Mouse (Mus musculus) heart, embryonic 12.5 days (tissue): Measurements from ENCODE around the gene Etnk2. TPM values are rescaled to one million over a fixed set of nuclear protein-coding genes. Genes with fewer than 3 reads are reported as not detected.

ENCODE experiments used
- ATAC-seq: fragments of 200-750 bp; cut with Nextera tagmentation; 2 replicates; pipeline ENCODE4 v1.8.0; 2017; ENCODE audit warnings: moderate TSS enrichment, moderate library complexity; ENCODE audit not compliant: insufficient number of reproducible peaks, low FRiP score
- H3K27ac ChIP-seq: fragments of 300-500 bp; sonication (generic); 2 replicates; pipeline ENCODE4 v1.5.1; 2016; ENCODE audit warnings: mild to moderate bottlenecking, moderate library complexity; ENCODE audit not compliant: poor library complexity, severe bottlenecking
- H3K27me3 ChIP-seq: fragments of 300-500 bp; sonication (generic); replicated peaks from 2 replicates; pipeline ENCODE4 v1.6.1; 2016; ENCODE audit warnings: mild to moderate bottlenecking, moderate library complexity
- H3K36me3 ChIP-seq: fragments of 300-500 bp; sonication (generic); 2 replicates; pipeline ENCODE4 v1.6.1; 2016; ENCODE audit warnings: mild to moderate bottlenecking, moderate library complexity
- H3K4me1 ChIP-seq: fragments of 300-500 bp; sonication (generic); replicated peaks from 2 replicates; pipeline ENCODE4 v1.6.1; 2016; ENCODE audit warnings: mild to moderate bottlenecking
- H3K4me2 ChIP-seq: fragments of 300-500 bp; sonication (generic); 2 replicates; pipeline ENCODE4 v1.6.1; 2016; ENCODE audit warnings: mild to moderate bottlenecking, moderate library complexity
- H3K4me3 ChIP-seq: fragments of 300-500 bp; sonication (generic); 2 replicates; pipeline ENCODE4 v1.5.1; 2016; ENCODE audit warnings: mild to moderate bottlenecking
- H3K9ac ChIP-seq: fragments of 300-500 bp; sonication (generic); 2 replicates; pipeline ENCODE4 v1.6.1; 2016; ENCODE audit warnings: mild to moderate bottlenecking, moderate library complexity
- H3K9me3 ChIP-seq: fragments of 300-500 bp; sonication (generic); replicated peaks from 2 replicates; pipeline ENCODE4 v1.6.1; 2016; ENCODE audit warnings: mild to moderate bottlenecking, moderate library complexity
- WGBS: fragments of 180-500 bp; shearing (Covaris S2); methylation state at CpG from one replicate; pipeline ENCODE4 v1.1.7; 2016; 5-methylcytosine and 5-hydroxymethylcytosine counted together
- polyA plus RNA-seq: library from polyadenylated mRNA; unstranded; fragments of >200 nt; fragmentation: Nextera tagmentation; extraction: Ambion mirVana; gene quantifications from 2 replicates; pipeline ENCODE4 v1.2.1, GENCODE M21; 2016

Gene Etnk2
- polyA plus RNA-seq, 1 experiment from 2014 or later, result 1.7 TPM

DNA sequence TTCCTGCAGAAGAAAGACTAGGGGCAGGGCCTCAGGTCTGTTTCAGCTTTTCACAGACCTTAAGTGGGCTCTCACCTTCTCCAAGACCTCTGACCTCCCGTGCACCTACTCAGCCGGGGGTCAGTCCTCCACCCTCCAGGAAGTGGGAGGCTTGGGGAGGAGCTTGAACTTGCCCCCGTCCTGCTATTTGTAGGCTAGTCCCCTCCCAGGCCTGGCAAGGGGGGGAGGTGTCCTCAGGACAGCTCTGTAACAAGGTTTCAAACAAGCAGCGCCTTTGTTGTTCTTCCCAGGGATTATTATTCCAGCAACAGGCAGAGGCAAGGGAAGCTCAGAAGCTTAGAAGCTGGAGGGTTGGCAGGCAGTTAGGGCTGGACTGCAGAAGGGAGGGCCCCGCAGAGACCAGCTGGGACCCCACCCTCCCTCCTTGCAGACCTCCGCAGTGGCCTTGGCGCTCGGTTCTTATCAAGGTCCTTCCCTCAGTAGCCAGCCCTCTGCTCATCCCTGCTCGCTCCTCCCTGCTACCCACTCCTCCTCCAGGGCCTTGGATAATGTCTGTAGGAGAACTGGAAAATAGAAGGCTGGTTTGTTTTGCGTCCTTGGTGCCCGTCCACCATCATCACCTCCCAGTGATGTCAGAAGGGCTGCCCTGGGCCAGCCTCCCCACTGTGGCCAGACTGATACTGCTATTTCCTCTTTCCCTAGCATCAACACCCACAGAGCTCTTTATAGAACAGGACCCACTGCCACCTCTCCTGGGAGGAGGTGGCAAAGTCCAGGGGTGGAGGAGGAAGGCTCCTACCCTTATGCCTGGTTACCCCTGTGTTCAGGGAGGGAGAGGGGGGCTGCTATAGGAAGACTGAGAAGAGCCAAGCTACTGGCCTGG is 4.5 kb downstream of the Etnk2 start:
- Histone ChIP-seq H3K4me3 (no peak overlapping the region), H3K9ac (no peak overlapping the region), H3K4me2 (peak overlapping the region; percentile 35), H3K4me1 (peaks cover 52% of the 10 kb centered on the region), H3K27me3 (peaks cover 27% of the 10 kb centered on the region), H3K27ac (no peak overlapping the region), H3K9me3 (no peaks in the 10 kb centered on the region), H3K36me3 (no peaks in the 10 kb centered on the region)
- 6% methylated on average over 8 of the region's 11 CpGs for WGBS
- ATAC-seq, result 0 out of 2 replicates have a peak, but pooled peaks have one; percentile 12

DNA sequence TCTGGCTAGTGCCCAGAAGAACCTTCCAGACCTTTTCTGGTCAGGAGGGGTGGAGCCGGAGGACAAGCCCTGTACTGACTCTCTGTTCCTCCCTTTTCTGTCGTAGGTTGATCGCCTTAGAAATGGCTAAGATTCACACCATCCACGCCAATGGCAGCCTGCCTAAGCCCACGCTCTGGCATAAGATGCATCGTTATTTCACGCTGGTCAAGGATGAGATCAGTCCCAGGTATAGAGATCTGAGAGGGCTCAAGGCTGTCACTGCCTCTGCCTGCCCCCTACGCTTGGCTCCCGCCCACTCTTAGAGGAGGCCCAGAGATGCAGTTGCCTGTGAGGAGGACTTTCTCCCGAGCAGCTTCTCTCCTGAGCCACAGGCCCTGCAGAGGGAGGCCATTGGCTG is 5.3 kb downstream of the Etnk2 start:
- no peak for ATAC-seq
- Histone ChIP-seq H3K27ac (no peak overlapping the region), H3K27me3 (peaks cover 27% of the 10 kb centered on the region), H3K36me3 (no peaks in the 10 kb centered on the region), H3K9me3 (no peaks in the 10 kb centered on the region), H3K4me1 (peaks cover 47% of the 10 kb centered on the region), H3K4me2 (no peak overlapping the region), H3K4me3 (no peak overlapping the region), H3K9ac (no peak overlapping the region)
- 48% methylated on average over 10 of the region's 10 CpGs for WGBS

DNA sequence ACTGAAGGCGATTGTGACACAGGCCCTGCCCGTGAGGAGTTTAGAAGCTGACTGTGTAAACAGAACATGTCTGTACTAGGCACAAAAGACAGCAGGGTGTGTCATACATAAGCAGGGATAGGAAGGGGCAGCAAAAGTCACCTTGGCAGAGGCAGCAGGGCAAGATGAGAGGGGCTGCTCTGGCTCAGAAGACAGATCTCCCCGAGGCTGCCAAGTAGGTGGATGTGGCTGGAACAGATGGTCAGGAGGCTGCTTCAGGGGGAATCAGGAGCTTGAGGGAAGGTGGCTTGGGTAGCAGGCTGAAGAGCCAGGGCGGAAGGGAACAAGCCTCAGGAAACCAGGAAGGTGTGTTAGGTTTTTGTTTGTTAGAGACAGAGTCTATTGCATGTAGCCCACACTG is 7.0 kb downstream of the Etnk2 start:
- ATAC-seq, result no peak
- peaks cover 30% of the 10 kb centered on the region for H3K4me1 ChIP-seq
- H3K4me3 ChIP-seq, result no peak overlapping the region
- peaks cover 10% of the 10 kb centered on the region for H3K27me3 ChIP-seq
- no peaks in the 10 kb centered on the region for H3K36me3 ChIP-seq
- 76% methylated on average over 4 of the region's 4 CpGs for WGBS
- H3K9ac ChIP-seq, result no peak overlapping the region
- no peak overlapping the region for H3K4me2 ChIP-seq
- no peak overlapping the region for H3K27ac ChIP-seq
- no peaks in the 10 kb centered on the region for H3K9me3 ChIP-seq

DNA sequence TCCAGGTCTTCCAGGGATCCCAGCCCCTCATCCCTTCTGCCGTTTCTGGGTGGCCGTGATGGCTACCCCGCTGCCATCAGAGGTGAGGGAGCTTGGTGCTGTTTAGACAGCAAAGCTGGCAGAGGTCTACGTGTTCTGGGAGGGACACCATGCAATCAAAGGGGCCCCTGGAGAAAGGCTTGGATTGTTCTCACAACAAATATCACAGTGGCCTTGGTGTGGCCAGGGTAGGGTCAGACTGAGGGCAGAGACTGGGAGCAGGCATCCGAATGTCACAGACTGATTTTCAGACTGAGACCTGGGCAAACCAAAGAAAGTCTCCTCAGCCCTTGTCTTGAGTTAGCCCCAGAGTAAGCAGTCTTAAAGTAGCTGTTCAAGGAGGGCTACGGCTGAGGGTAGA is 8.1 kb downstream of the Etnk2 start:
- Histone ChIP-seq H3K27ac (no peak overlapping the region), H3K9ac (no peak overlapping the region), H3K4me1 (peaks cover 27% of the 10 kb centered on the region), H3K4me2 (no peak overlapping the region), H3K36me3 (no peaks in the 10 kb centered on the region), H3K4me3 (no peak overlapping the region), H3K27me3 (no peaks in the 10 kb centered on the region; the same call in 1 of the 2 replicates), H3K9me3 (no peaks in the 10 kb centered on the region)
- no peak for ATAC-seq
- WGBS, result 64% methylated on average over 6 of the region's 6 CpGs

DNA sequence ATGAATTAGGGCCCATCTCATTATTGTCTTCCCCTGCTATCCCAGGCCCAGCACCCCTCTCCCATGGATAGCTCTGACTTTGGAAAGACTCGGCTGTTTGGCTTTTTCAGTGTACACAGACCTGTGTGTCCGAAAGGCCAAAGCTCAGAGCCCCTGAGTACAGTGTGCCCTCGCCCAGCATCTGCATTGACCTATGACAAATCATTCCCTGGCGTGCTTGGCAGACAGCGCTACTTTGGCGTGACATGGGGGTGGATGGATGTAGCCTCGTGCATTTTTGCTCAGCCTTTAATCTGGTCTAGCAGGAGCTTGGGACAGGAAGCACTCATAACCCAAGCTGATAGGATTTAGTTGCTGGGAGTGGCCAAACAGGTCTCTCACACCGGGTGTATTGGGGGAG is 8.7 kb downstream of the Etnk2 start:
- WGBS, result 55% methylated on average over 8 of the region's 8 CpGs
- Histone ChIP-seq H3K9ac (no peak overlapping the region), H3K27me3 (no peaks in the 10 kb centered on the region), H3K4me1 (peaks cover 25% of the 10 kb centered on the region), H3K36me3 (no peaks in the 10 kb centered on the region), H3K27ac (no peak overlapping the region), H3K4me3 (no peak overlapping the region), H3K9me3 (no peaks in the 10 kb centered on the region), H3K4me2 (no peak overlapping the region)
- ATAC-seq, result no peak

DNA sequence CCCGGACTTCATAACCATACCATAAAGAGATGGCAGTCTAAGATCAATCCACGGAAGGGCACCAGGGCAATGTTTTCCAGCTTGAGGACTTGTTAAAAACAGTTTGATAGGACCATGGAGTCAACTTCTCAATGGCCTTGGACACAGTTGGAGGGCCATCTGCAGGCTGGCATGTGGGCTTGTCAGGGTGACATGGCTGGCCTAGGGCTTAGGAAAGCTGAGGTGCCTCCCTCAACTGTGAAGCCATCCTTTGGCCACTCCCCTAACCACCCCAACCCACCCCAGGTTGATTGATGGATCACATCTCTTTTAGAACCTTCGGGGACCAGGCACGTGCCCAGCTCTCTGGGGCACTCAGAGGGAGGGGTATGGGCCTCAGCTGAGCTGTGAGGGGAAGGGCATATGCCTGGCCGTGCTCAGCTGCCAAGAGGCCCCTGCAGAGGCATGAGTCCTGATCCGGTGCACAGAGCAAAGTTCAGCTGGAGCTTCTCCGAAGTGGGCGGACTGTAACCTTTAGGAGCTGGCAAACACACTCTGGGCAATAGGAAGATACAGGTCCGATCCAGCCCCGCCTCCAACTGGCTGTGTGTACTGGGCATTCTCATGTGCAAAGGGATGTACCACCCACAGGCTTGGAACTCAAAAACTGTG is 12.4 kb downstream of the Etnk2 start:
- 64% methylated on average over 10 of the region's 10 CpGs for WGBS
- Histone ChIP-seq H3K27ac (no peak overlapping the region), H3K27me3 (no peaks in the 10 kb centered on the region), H3K4me2 (no peak overlapping the region), H3K9me3 (no peaks in the 10 kb centered on the region), H3K4me3 (no peak overlapping the region), H3K9ac (no peak overlapping the region), H3K36me3 (no peaks in the 10 kb centered on the region), H3K4me1 (peaks cover 18% of the 10 kb centered on the region)
- no peak for ATAC-seq

DNA sequence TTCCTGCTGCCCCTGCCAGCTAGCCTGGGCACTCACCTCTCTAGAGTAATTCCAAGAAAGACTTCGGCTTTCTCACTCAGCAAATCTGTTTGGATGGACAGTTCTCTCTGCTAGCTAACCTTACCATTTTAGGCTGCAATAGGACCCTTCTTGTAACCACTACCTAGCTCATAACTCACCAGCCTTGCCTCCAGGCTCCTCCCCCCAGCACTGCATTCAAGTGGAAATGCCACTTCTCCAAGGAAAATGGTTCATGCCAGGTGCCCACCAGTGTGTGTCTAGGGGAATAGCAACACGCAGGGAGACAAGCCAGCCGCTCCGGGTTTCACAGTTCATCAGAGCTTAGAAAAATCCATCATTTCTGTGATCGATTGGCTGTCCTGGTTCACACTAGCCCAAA is 14.2 kb downstream of the Etnk2 start:
- H3K4me1 ChIP-seq, result peaks cover 15% of the 10 kb centered on the region
- WGBS, result 79% methylated on average over 5 of the region's 5 CpGs
- no peaks in the 10 kb centered on the region for H3K9me3 ChIP-seq
- H3K27ac ChIP-seq, result no peak overlapping the region
- no peak for ATAC-seq
- no peak overlapping the region for H3K4me2 ChIP-seq
- no peak overlapping the region for H3K9ac ChIP-seq
- no peaks in the 10 kb centered on the region for H3K27me3 ChIP-seq
- H3K36me3 ChIP-seq, result no peaks in the 10 kb centered on the region
- H3K4me3 ChIP-seq, result no peak overlapping the region

DNA sequence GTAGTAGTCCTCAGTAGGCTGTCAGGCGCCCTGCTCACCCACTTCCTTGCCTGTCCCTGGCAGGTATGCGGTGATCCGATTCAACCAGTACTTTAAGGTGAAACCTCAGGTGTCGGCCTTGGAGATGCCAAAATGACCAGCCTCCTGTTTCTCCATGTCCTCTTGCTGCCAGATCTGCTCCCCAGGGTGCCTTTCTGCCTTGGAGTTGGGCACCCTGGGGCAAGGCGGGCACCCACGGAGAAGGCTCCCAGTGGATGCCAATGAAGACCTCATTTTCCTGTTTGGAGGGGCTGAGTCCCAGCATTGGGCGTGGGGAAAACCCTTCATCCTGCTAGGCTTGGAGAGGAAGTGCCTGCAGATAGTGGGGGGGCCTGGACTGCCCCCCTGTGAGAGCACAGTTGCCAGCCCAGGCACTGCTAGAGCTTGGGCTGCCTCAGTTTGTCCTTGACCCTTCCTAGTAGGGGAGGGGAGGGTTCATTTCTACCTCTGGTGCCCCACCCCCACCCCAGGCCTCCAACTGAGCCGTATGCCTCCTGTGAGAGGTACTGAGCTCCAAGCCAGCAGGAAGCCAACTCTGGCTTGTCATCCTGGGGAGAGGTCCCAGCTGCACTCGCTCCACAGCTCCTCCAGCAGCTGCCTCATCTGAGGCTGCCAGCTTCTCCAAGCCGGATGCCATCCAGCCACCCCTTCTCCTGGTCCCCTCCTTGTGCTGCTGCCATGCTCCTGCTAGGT is 16.0 kb downstream of the Etnk2 start:
- Histone ChIP-seq H3K27me3 (no peaks in the 10 kb centered on the region), H3K4me3 (no peak overlapping the region), H3K4me1 (peaks cover 16% of the 10 kb centered on the region), H3K9ac (no peak overlapping the region), H3K9me3 (no peaks in the 10 kb centered on the region), H3K4me2 (no peak overlapping the region), H3K27ac (no peak overlapping the region), H3K36me3 (peaks cover 16% of the 10 kb centered on the region)
- no peak for ATAC-seq
- 51% methylated on average over 10 of the region's 10 CpGs for WGBS

DNA sequence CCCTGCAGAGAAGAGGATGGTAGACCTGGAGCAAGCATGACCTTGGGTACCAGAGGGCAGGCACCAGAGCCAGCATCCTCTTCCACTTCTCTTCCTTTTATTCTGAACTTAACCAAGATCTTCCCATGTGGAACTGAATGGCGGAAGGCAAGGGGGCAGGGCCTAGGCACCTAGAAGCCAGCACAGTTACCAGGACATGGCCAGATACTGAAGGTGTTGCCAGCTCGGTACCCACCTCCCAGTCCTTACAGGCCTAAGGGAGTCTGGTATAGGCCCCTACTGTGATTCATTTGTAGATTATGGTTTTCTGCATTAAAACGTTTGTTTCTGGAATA is 16.6 kb downstream of the Etnk2 start:
- H3K4me2 ChIP-seq, result no peak overlapping the region

DNA sequence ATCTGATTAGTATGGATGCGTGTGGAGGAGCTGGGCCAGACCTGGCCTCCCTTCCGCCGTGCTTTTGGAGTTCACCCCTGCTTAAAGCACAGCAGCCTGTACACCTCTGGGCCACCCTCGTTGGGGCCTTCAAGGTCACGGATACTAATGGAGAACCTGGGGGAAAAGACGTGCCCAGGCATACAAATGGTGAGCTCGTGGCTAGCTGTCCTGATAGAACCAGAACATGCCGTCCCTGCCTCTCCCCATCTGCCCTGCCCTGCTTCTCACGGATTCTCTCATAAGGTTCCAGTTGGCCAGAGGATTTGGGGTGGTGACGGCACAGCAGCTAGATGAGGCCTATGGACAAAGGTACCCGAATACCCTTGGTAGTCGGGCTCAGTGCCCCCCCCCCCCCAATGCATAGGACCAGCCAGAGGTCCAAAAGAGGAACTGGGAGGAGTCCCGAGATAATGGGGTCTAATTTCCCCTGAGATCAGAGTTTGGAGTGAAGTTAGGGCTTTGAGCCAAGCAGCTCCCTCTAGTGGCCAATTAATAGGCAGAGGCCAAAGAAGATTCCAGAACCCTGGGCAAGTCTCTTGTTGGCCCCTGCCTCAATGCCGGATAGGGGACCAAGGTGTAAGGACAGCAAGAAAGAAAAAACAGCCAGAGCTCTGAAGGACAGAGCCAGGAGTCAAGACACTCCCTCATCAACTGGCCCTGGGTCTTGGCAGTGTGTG is 17.1 kb downstream of the Etnk2 start:
- H3K27ac ChIP-seq, result no peak overlapping the region
- H3K4me2 ChIP-seq, result no peak overlapping the region
- peaks cover 16% of the 10 kb centered on the region for H3K4me1 ChIP-seq
- no peak overlapping the region for H3K9ac ChIP-seq
- WGBS, result 64% methylated on average over 14 of the region's 14 CpGs
- H3K36me3 ChIP-seq, result peaks cover 16% of the 10 kb centered on the region
- no peaks in the 10 kb centered on the region for H3K27me3 ChIP-seq
- H3K9me3 ChIP-seq, result no peaks in the 10 kb centered on the region
- no peak overlapping the region for H3K4me3 ChIP-seq
- no peak for ATAC-seq

More for the DNA sequence above, 16.6 kb downstream of the Etnk2 start:
- ATAC-seq, result no peak
- H3K9ac ChIP-seq, result no peak overlapping the region
- H3K27me3 ChIP-seq, result no peaks in the 10 kb centered on the region
- H3K9me3 ChIP-seq, result no peaks in the 10 kb centered on the region
- H3K4me3 ChIP-seq, result no peak overlapping the region
- H3K36me3 ChIP-seq, result peaks cover 16% of the 10 kb centered on the region
- 72% methylated on average over 3 of the region's 3 CpGs for WGBS
- no peak overlapping the region for H3K27ac ChIP-seq
- peaks cover 16% of the 10 kb centered on the region for H3K4me1 ChIP-seq

DNA sequence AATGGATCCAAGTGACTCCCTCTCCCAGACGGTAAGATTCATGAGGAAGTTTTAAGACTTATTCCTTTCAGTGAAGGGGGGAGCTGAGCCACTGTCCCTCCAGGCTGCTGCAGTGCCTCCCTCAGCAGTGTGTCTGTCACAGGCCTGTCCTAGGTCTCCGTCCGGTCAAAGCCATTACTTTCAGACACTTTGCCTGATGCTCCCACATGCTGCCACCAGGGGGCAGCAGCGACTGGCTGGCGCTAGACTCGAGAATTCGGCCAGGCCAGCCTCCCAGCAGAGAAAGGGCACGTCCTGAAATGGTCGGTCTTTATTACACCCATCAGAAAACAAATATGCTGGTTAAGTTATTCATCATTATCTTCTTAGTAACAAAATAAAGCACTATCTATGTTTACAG is 18.6 kb downstream of the Etnk2 start:
- Histone ChIP-seq H3K27ac (no peak overlapping the region), H3K4me3 (no peak overlapping the region), H3K36me3 (peaks cover 24% of the 10 kb centered on the region), H3K9me3 (no peaks in the 10 kb centered on the region), H3K4me2 (no peak overlapping the region), H3K27me3 (no peaks in the 10 kb centered on the region), H3K4me1 (peaks cover 21% of the 10 kb centered on the region), H3K9ac (no peak overlapping the region)
- WGBS, result 8% methylated on average over 9 of the region's 9 CpGs
- no peak for ATAC-seq
